Mouse (Mus musculus) myocyte (in vitro differentiated cells): ENCODE data around the gene Rftn1.

ENCODE experiments used
- E2F4 ChIP-seq: IDR thresholded peaks from one replicate; pipeline ENCODE4 v1.6.1; 2011; ENCODE audit warnings: mild to moderate bottlenecking, control low read depth, moderate library complexity; ENCODE audit not compliant: insufficient read depth
- MYOD1 ChIP-seq, 3 experiments: IDR thresholded peaks; one replicate each; pipeline ENCODE4 v1.6.1; 2011; ENCODE audit warnings: control low read depth in 2 of 3, low read depth in 2 of 3, mild to moderate bottlenecking in 2 of 3, moderate library complexity in 1 of 3; ENCODE audit not compliant: insufficient read length in 2 of 3, control insufficient read depth in 1 of 3
- POLR2A ChIP-seq: IDR thresholded peaks from one replicate; pipeline ENCODE4 v1.6.1; 2011; ENCODE audit warnings: low read depth, mild to moderate bottlenecking, control low read depth, moderate library complexity; ENCODE audit not compliant: insufficient read length
- SRF ChIP-seq: IDR thresholded peaks from one replicate; pipeline ENCODE4 v1.6.1; 2011; ENCODE audit warnings: low read depth; ENCODE audit not compliant: control insufficient read depth, insufficient read length
- TCF12 ChIP-seq: IDR thresholded peaks from one replicate; pipeline ENCODE4 v1.6.1; 2011; ENCODE audit warnings: mild to moderate bottlenecking, control low read depth; ENCODE audit not compliant: poor library complexity, insufficient read depth, severe bottlenecking
- USF1 ChIP-seq: IDR thresholded peaks from one replicate; pipeline ENCODE4 v1.6.1; 2011; ENCODE audit warnings: low read depth, mild to moderate bottlenecking, control low read depth, moderate library complexity

DNA sequence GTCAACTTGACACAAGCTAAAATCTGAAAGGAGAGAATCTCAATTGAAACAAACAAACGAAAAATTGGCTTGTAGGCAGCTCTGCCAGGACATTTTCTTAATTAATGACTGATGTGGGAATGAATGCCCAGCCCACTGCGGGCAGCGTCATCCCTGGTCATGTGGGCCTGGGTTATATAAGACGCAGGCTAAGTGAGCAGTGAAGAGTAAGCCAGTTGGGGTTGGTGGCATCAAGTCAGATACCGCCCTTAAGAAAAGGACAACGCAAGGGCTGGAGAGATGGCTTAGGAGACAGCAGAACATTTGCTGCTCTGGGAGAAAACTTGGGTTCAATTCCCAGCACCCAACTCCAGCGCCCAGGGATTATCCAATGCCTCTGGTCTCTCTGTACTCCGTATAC is 97.6 kb downstream of the Rftn1 start:
- TF ChIP-seq MYOD1 (IDR thresholded peaks at IDR 0.05; ENCODE audit: control insufficient read depth in 1 of 3, insufficient read length in 2 of 3, low read depth in 2 of 3) = no peak
- TF ChIP-seq SRF = no peak
- no peak for TF ChIP-seq POLR2A
- no peak for TF ChIP-seq TCF12
- no peak for TF ChIP-seq USF1
- no peak for TF ChIP-seq E2F4
